Mouse (Mus musculus): ENCODE data around the gene Spata25. TPM values are rescaled to one million over a fixed set of nuclear protein-coding genes. Genes with fewer than 3 reads are reported as not detected.

The Spata25 gene
- polyA plus RNA-seq, 1 experiment, result not detected

DNA sequence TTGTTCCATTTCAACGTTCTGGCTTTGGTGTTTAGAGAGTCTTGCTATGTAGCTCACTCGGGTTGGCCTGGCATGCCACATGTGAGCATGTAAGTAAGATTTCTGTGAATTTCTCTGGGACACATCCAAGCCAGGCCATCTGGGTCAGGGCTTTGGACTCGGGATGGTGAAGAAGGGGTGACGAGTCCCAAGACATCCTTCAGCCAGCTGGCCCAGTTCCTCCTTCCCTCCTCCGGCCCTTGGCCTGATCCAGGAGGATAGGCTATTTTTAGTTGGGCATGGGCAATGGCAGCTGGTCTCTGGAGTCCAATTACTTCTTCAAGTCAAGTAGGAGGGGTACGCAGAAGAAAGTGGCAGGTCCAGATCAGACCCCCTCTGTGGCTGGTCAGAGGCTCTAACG is 49.5 kb downstream of the Spata25 start:
- 77% methylated on average over 7 of the region's 7 CpGs for WGBS
- Histone ChIP-seq H3K27ac (ENCODE audit: control insufficient read depth, insufficient read depth, low read depth, low read length, poor library complexity) (no peak overlapping the region), H3K4me3 (replicated peaks; ENCODE audit: control insufficient read depth, low read depth, low read length) (no peak overlapping the region), H3K4me1 (ENCODE audit: control insufficient read depth, insufficient read depth, low read length) (no peaks in the 10 kb centered on the region)
- no peak for TF ChIP-seq CTCF (IDR thresholded peaks at IDR 0.05; ENCODE audit: control insufficient read depth, insufficient read depth, low read length)
- no peak for TF ChIP-seq POLR2A (IDR thresholded peaks at IDR 0.05; ENCODE audit: borderline replicate concordance, control insufficient read depth, low read depth, low read length)

DNA sequence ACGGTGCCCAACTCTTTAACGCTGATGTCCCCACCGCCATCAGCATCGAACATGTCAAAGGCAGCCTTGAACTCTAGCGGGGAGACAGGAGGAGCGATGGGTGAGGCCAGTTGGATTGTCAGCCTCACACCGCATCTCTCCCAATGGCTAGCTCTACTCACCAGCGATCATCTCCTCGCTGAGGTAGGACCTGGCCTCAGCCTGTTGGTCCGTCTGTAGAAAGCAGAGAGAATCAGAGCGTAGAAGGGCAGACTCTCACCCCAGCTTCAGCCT is 50.4 kb downstream of the Spata25 start:
- no peaks in the 10 kb centered on the region for H3K4me1 ChIP-seq (ENCODE audit: control insufficient read depth, insufficient read depth, low read length)
- WGBS, result 83% methylated on average over 11 of the region's 11 CpGs
- no peak overlapping the region for H3K4me3 ChIP-seq (replicated peaks; ENCODE audit: control insufficient read depth, low read depth, low read length)
- no peak overlapping the region for H3K27ac ChIP-seq (ENCODE audit: control insufficient read depth, insufficient read depth, low read depth, low read length, poor library complexity)
- TF ChIP-seq CTCF (IDR thresholded peaks at IDR 0.05; ENCODE audit: control insufficient read depth, insufficient read depth, low read length), result no peak
- TF ChIP-seq POLR2A (IDR thresholded peaks at IDR 0.05; ENCODE audit: borderline replicate concordance, control insufficient read depth, low read depth, low read length), result no peak

- TF ChIP-seq CTCF (IDR thresholded peaks at IDR 0.05; ENCODE audit: control insufficient read depth, insufficient read depth, low read length), result no peak
- no peak for TF ChIP-seq POLR2A (IDR thresholded peaks at IDR 0.05; ENCODE audit: borderline replicate concordance, control insufficient read depth, low read depth, low read length)
- H3K4me3 ChIP-seq (replicated peaks; ENCODE audit: control insufficient read depth, low read depth, low read length), result no peak overlapping the region
- H3K27ac ChIP-seq (ENCODE audit: control insufficient read depth, insufficient read depth, low read depth, low read length, poor library complexity), result no peak overlapping the region
- 77% methylated on average over 30 of the region's 30 CpGs for WGBS
- H3K4me1 ChIP-seq (ENCODE audit: control insufficient read depth, insufficient read depth, low read length), result no peaks in the 10 kb centered on the region
These were observed 50.9 kb downstream of the Spata25 start for GRCm38 (mm10) chr2:164777246-164778014.

- 68% methylated on average over 17 of the region's 17 CpGs for WGBS
- Histone ChIP-seq H3K4me1 (ENCODE audit: control insufficient read depth, insufficient read depth, low read length) (no peaks in the 10 kb centered on the region), H3K27ac (ENCODE audit: control insufficient read depth, insufficient read depth, low read depth, low read length, poor library complexity) (no peak overlapping the region), H3K4me3 (replicated peaks; ENCODE audit: control insufficient read depth, low read depth, low read length) (no peak overlapping the region)
- TF ChIP-seq CTCF (IDR thresholded peaks at IDR 0.05; ENCODE audit: control insufficient read depth, insufficient read depth, low read length), result no peak
- TF ChIP-seq POLR2A (IDR thresholded peaks at IDR 0.05; ENCODE audit: borderline replicate concordance, control insufficient read depth, low read depth, low read length), result no peak
These were observed 51.5 kb downstream of the Spata25 start for GRCm38 (mm10) chr2:164776801-164777200.

Other genes with a start within 250 kb of the Spata25 start
- gene Wfdc6a, start 243.1 kb downstream of the Spata25 start, polyA plus RNA-seq (2011; ENCODE audit: insufficient read depth, insufficient read length, low replicate concordance, missing spikeins), result not detected in 2 replicates
- gene Eppin, start 234.9 kb downstream of the Spata25 start, polyA plus RNA-seq (2011; ENCODE audit: insufficient read depth, insufficient read length, low replicate concordance, missing spikeins), result not detected in 2 replicates
- gene Wfdc6b, start 215.0 kb downstream of the Spata25 start, polyA plus RNA-seq (2011; ENCODE audit: insufficient read depth, insufficient read length, low replicate concordance, missing spikeins), result not detected in 2 replicates
- gene Wfdc8, start 214.9 kb downstream of the Spata25 start, polyA plus RNA-seq (2011; ENCODE audit: insufficient read depth, insufficient read length, low replicate concordance, missing spikeins), result not detected in 2 replicates
- gene Wfdc16, start 189.7 kb downstream of the Spata25 start, polyA plus RNA-seq (2011; ENCODE audit: insufficient read depth, insufficient read length, low replicate concordance, missing spikeins), result not detected in 2 replicates
- not detected in 2 replicates for gene Wfdc10, start 172.5 kb downstream of the Spata25 start, polyA plus RNA-seq (2011; ENCODE audit: insufficient read depth, insufficient read length, low replicate concordance, missing spikeins)
- not detected in 2 replicates for gene Wfdc9, start 172.0 kb downstream of the Spata25 start, polyA plus RNA-seq (2011; ENCODE audit: insufficient read depth, insufficient read length, low replicate concordance, missing spikeins)
- gene Wfdc11, start 154.4 kb downstream of the Spata25 start, polyA plus RNA-seq (2011; ENCODE audit: insufficient read depth, insufficient read length, low replicate concordance, missing spikeins), result not detected in 2 replicates
- gene Wfdc13, start 143.4 kb downstream of the Spata25 start, polyA plus RNA-seq (2011; ENCODE audit: insufficient read depth, insufficient read length, low replicate concordance, missing spikeins), result not detected in 2 replicates
- gene Spint4, start 130.0 kb downstream of the Spata25 start, polyA plus RNA-seq (2011; ENCODE audit: insufficient read depth, insufficient read length, low replicate concordance, missing spikeins), result not detected in 2 replicates
- gene Spint5, start 113.2 kb downstream of the Spata25 start, polyA plus RNA-seq (2011; ENCODE audit: insufficient read depth, insufficient read length, low replicate concordance, missing spikeins), result not detected in 2 replicates
- 2.1 and 2.2 TPM in 2 replicates for gene Wfdc3, start 82.6 kb downstream of the Spata25 start, polyA plus RNA-seq (2011; ENCODE audit: insufficient read depth, insufficient read length, low replicate concordance, missing spikeins)
- gene Dnttip1, start 82.6 kb downstream of the Spata25 start, polyA plus RNA-seq (2011; ENCODE audit: insufficient read depth, insufficient read length, low replicate concordance, missing spikeins), result 35.3 and 47.6 TPM in 2 replicates
- gene Ube2c, start 58.6 kb downstream of the Spata25 start, polyA plus RNA-seq (2011; ENCODE audit: insufficient read depth, insufficient read length, low replicate concordance, missing spikeins), result 261 and 459 TPM in 2 replicates
- gene Tnnc2, start 48.6 kb downstream of the Spata25 start, polyA plus RNA-seq (2011; ENCODE audit: insufficient read depth, insufficient read length, low replicate concordance, missing spikeins), result 9.6 and 12.2 TPM in 2 replicates
- 2.3 and 5.8 TPM in 2 replicates for gene Snx21, start 42.7 kb downstream of the Spata25 start, polyA plus RNA-seq (2011; ENCODE audit: insufficient read depth, insufficient read length, low replicate concordance, missing spikeins)
- gene Acot8, start 23.7 kb downstream of the Spata25 start, polyA plus RNA-seq (2011; ENCODE audit: insufficient read depth, insufficient read length, low replicate concordance, missing spikeins), result 16.5 and 36.5 TPM in 2 replicates
- 3.4 and 4.4 TPM in 2 replicates for gene Zswim3, start 23.4 kb downstream of the Spata25 start, polyA plus RNA-seq (2011; ENCODE audit: insufficient read depth, insufficient read length, low replicate concordance, missing spikeins)
- gene Zswim1, start 5.9 kb downstream of the Spata25 start, polyA plus RNA-seq (2011; ENCODE audit: insufficient read depth, insufficient read length, low replicate concordance, missing spikeins), result 2.1 and 3.7 TPM in 2 replicates
- gene Ctsa, start 4.3 kb upstream of the Spata25 start, polyA plus RNA-seq (2011; ENCODE audit: insufficient read depth, insufficient read length, low replicate concordance, missing spikeins), result 61.0 and 109 TPM in 2 replicates
- gene Neurl2, start 4.9 kb upstream of the Spata25 start, polyA plus RNA-seq (2011; ENCODE audit: insufficient read depth, insufficient read length, low replicate concordance, missing spikeins), result 0.97 TPM in 1 of 2 replicates, not detected in the other
- gene Pltp, start 29.2 kb upstream of the Spata25 start, polyA plus RNA-seq (2011; ENCODE audit: insufficient read depth, insufficient read length, low replicate concordance, missing spikeins), result 2.4 and 6.5 TPM in 2 replicates
- gene Pcif1, start 50.8 kb upstream of the Spata25 start, polyA plus RNA-seq (2011; ENCODE audit: insufficient read depth, insufficient read length, low replicate concordance, missing spikeins), result 24.8 and 31.6 TPM in 2 replicates
- gene Zfp335, start 83.2 kb upstream of the Spata25 start, polyA plus RNA-seq (2011; ENCODE audit: insufficient read depth, insufficient read length, low replicate concordance, missing spikeins), result 17.1 and 35.2 TPM in 2 replicates
- gene Mmp9, start 112.2 kb upstream of the Spata25 start, polyA plus RNA-seq (2011; ENCODE audit: insufficient read depth, insufficient read length, low replicate concordance, missing spikeins), result 173 and 363 TPM in 2 replicates
- 3.6 and 5.1 TPM in 2 replicates for gene Slc12a5, start 132.3 kb upstream of the Spata25 start, polyA plus RNA-seq (2011; ENCODE audit: insufficient read depth, insufficient read length, low replicate concordance, missing spikeins)
- gene Ncoa5, start 206.3 kb upstream of the Spata25 start, polyA plus RNA-seq (2011; ENCODE audit: insufficient read depth, insufficient read length, low replicate concordance, missing spikeins), result 15.9 and 30.7 TPM in 2 replicates
- 11.4 and 13.6 TPM in 2 replicates for gene Cd40, start 227.1 kb upstream of the Spata25 start, polyA plus RNA-seq (2011; ENCODE audit: insufficient read depth, insufficient read length, low replicate concordance, missing spikeins)

Measured in bone marrow, adult 2 months (tissue).